Mouse (Mus musculus): ENCODE results near the gene Samm50. TPM values are rescaled to one million over a fixed set of nuclear protein-coding genes. Genes with fewer than 3 reads are reported as not detected.

Samm50 gene
- polyA plus RNA-seq, 3 experiments from 2014 or later = 31.9 to 49.9 (median 46.9) TPM

DNA sequence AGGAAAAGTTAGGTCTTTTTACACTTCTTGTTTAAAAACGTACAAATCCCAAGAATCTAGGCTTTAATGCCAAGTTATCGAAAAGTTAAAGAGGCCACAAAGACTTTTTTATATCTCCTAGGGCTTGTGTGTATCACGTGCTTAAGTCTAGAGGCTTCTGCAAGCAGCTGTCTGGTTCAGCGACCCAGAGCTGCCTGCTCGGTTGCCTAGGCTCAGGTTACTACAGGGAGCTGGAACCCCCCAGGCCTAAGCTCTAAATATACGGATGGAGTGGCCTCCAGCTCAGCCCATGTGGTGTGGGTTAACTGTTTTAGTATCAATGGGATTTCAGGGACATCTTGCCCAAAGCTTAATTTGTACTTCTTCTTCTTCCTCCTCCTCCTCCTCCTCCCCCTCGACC, 49.5 kb downstream of the Samm50 start:
- ATAC-seq = no peak

DNA sequence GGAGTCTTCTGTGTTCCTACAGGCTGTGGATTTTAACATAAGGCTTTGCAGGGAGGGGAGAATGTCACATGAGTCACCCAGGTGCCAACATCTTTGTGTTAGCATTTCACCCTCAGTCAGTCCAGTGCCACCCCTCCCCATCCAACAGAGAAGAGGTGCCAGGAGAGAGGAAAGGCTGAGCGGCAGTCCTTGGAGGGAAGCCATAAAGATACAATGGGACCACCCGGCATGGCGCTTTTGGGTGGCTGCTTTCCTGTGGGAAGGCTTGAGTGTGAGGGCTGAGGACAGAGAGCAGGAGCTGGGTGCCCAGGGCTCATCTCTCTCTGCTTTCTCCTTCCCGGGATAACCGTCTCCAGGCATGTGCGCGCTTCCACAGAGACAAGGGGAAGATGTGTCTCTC, 53.1 kb downstream of the Samm50 start:
- no peak for ATAC-seq

DNA sequence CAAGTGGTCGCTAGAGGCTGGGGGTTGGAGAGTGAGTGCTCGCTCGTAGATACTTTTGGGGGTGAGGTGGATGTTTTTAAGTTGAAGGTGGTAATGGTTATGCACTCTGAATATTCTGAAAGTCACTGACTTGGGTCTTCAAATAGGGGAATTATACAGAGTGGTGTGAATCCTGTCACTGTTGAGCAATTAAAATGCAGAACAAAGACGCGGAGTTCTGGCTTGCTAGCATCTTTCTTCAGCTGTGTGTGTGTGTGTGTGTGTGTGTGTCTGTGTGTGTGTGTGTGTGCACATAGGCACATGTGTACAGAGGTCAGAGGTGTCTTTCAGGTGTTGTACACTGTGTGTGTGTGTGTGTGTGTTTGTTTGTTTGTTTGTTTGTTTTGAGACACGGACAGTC, 54.2 kb downstream of the Samm50 start:
- ATAC-seq = no peak

GRCm38 (mm10) chr15:84247309-84247708, 55.3 kb downstream of the Samm50 start:
- no peak for ATAC-seq

- no peak for ATAC-seq
Observed at GRCm38 (mm10) chr15:84251227-84251626, 59.2 kb downstream of the Samm50 start.

DNA sequence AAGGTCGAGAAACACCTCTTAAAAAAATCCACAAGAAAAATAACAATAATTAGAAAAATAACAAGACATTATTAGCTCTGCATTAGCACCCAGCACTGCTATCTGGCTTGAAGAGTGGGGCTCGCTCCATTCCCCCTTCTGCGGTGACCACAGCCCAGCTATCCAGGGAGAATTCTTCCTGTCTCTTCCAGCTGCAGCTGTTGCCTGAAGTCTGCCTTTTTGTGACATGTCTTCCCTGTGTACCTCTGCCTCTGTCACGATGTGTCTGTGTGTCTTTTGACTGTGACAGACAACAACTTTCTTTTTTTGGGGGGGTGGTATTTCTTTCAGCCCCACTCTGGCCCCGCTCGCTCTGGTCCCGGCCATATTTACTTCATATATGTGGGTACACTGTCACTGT, 60.6 kb downstream of the Samm50 start:
- ATAC-seq = no peak

- no peak for ATAC-seq
Observed at GRCm38 (mm10) chr15:84253757-84254156, 61.7 kb downstream of the Samm50 start.

DNA sequence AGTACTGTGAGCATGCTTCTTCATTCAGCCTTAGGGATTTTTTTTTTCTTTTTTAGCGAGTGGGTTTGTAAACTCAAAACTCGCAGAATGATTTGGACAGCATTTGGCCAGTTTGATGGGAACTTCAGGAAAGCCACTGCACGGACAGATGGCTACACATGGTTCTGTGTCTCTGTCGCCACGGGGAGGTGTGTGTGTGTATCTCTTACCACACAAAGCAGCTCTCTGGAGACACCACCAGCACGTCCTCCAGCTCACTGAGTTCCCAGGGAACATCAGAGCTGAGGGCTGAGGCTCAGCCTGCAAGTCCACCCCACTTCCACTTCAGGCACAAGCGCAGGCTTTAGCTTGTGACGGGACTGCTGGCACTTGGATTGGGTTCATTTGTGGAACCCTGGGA, 62.3 kb downstream of the Samm50 start:
- no peak for ATAC-seq

GRCm38 (mm10) chr15:84256254-84256850, 64.3 kb downstream of the Samm50 start:
- no peak for ATAC-seq

GRCm38 (mm10) chr15:84256864-84257263, 64.8 kb downstream of the Samm50 start:
- ATAC-seq = no peak

GRCm38 (mm10) chr15:84258602-84259355, 66.7 kb downstream of the Samm50 start:
- no peak for ATAC-seq

GRCm38 (mm10) chr15:84260123-84260822, 68.2 kb downstream of the Samm50 start:
- no peak for ATAC-seq

- no peak for ATAC-seq
Observed at GRCm38 (mm10) chr15:84262630-84263029, 70.6 kb downstream of the Samm50 start.

- ATAC-seq = no peak
Observed at GRCm38 (mm10) chr15:84263573-84263972, 71.5 kb downstream of the Samm50 start.

- no peak for ATAC-seq
Observed at GRCm38 (mm10) chr15:84265141-84265540, 73.1 kb downstream of the Samm50 start.

DNA sequence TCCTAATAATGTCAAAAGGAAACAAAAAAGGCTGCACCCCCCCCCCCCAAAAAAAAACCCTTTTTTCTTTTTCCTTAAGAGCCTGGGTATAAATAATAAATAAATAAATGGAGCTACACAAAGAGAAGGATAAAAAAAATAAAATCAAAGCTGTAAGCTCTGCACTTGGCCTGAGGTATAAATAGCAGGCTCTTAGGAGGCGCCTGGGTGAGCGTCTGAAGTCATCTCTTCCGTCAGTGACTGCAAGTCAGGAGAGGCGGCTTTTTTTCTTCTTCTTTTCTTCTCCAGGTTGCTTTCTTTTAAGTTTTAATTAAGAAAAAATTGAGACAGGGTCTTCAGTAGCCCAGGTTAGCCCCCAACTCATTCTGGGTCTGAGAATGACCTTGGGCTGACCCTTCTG, 74.2 kb downstream of the Samm50 start:
- no peak for ATAC-seq

Other genes with a start within 250 kb of the Samm50 start
- not detected for gene Efcab6, start 126.9 kb upstream of the Samm50 start, polyA plus RNA-seq (2017; shearing (Covaris generic))
- gene Sult4a1, start 86.5 kb upstream of the Samm50 start, polyA plus RNA-seq (2017; shearing (Covaris generic)) = under 1 TPM in 1 of 3 experiments, not detected in 2; 0.29 TPM
- not detected for gene Pnpla5, start 69.1 kb upstream of the Samm50 start, polyA plus RNA-seq (2017; shearing (Covaris generic))
- under 1 TPM in 1 of 3 experiments, not detected in 2; 0.61 TPM for gene Pnpla3, start 24.4 kb upstream of the Samm50 start, polyA plus RNA-seq (2017; shearing (Covaris generic))
- gene Parvb, start 39.8 kb downstream of the Samm50 start, polyA plus RNA-seq (2017; shearing (Covaris generic)) = 1 to 10 TPM in 1 of 3 experiments, under 1 TPM in 1, not detected in 1; 0.89 to 2.1 TPM
- 10 to 100 TPM; 77.7 to 87.6 (median 81.4) TPM for gene Parvg, start 131.8 kb downstream of the Samm50 start, polyA plus RNA-seq (2017; shearing (Covaris generic))